Mouse (Mus musculus) stomach, embryonic 15.5 days (tissue): ENCODE data around the gene Tmtc2. TPM values are rescaled to one million over a fixed set of nuclear protein-coding genes. Genes with fewer than 3 reads are reported as not detected.

Experiments
- ATAC-seq: fragments of 200-750 bp; cut with Nextera tagmentation; 2 replicates; pipeline ENCODE4 v1.8.0; 2017; ENCODE audit warnings: low read depth, moderate number of reproducible peaks, moderate TSS enrichment; ENCODE audit not compliant: insufficient read depth, low FRiP score
- H3K27ac ChIP-seq: fragments of 300-500 bp; sonication (generic); 2 replicates; pipeline ENCODE4 v1.5.1; 2015; ENCODE audit warnings: mild to moderate bottlenecking, inconsistent platforms
- H3K27me3 ChIP-seq: fragments of 300-500 bp; sonication (generic); replicated peaks from 2 replicates; pipeline ENCODE4 v1.6.1; 2015; ENCODE audit warnings: inconsistent platforms
- H3K36me3 ChIP-seq: fragments of 300-500 bp; sonication (generic); 2 replicates; pipeline ENCODE4 v1.6.1; 2015; ENCODE audit warnings: inconsistent platforms
- H3K4me1 ChIP-seq: fragments of 300-500 bp; sonication (generic); 2 replicates; pipeline ENCODE4 v1.6.1; 2015; ENCODE audit warnings: inconsistent platforms
- H3K4me2 ChIP-seq: fragments of 300-500 bp; sonication (generic); 2 replicates; pipeline ENCODE4 v1.6.1; 2015; ENCODE audit warnings: mild to moderate bottlenecking, inconsistent platforms
- H3K4me3 ChIP-seq: fragments of 300-500 bp; sonication (generic); replicated peaks from 2 replicates; pipeline ENCODE4 v1.5.1; 2015; ENCODE audit warnings: inconsistent platforms
- H3K9ac ChIP-seq: fragments of 300-500 bp; sonication (generic); 2 replicates; pipeline ENCODE4 v1.6.1; 2015; ENCODE audit warnings: inconsistent platforms
- H3K9me3 ChIP-seq: fragments of 300-500 bp; sonication (generic); 2 replicates; pipeline ENCODE4 v1.6.1; 2016; ENCODE audit warnings: inconsistent platforms
- WGBS: fragments of 180-500 bp; shearing (Covaris S2); methylation state at CpG from one replicate; pipeline ENCODE4 v1.1.7; 2015; 5-methylcytosine and 5-hydroxymethylcytosine counted together
- polyA plus RNA-seq: library from polyadenylated mRNA; unstranded; fragments of >200 nt; fragmentation: Nextera tagmentation; extraction: Ambion mirVana; gene quantifications from 2 replicates; pipeline ENCODE4 v1.2.1, GENCODE M21; 2015

The Tmtc2 gene
- polyA plus RNA-seq, 1 experiment from 2014 or later, result 12.2 TPM

GRCm38 (mm10) chr10:105430232-105430631 lies 144.0 kb downstream of the Tmtc2 start:
- Histone ChIP-seq H3K36me3 (no peaks in the 10 kb centered on the region), H3K4me3 (no peak overlapping the region), H3K27ac (no peak overlapping the region), H3K4me1 (no peaks in the 10 kb centered on the region), H3K9me3 (no peaks in the 10 kb centered on the region), H3K4me2 (no peak overlapping the region), H3K9ac (no peak overlapping the region), H3K27me3 (no peaks in the 10 kb centered on the region)
- WGBS, result 41% methylated on average over 5 of the region's 5 CpGs
- no peak for ATAC-seq

GRCm38 (mm10) chr10:105428080-105428479 lies 146.2 kb downstream of the Tmtc2 start:
- no peak overlapping the region for H3K9ac ChIP-seq
- no peaks in the 10 kb centered on the region for H3K9me3 ChIP-seq
- H3K4me2 ChIP-seq, result no peak overlapping the region
- no peaks in the 10 kb centered on the region for H3K4me1 ChIP-seq
- H3K27ac ChIP-seq, result no peak overlapping the region
- no peak overlapping the region for H3K4me3 ChIP-seq
- no peaks in the 10 kb centered on the region for H3K36me3 ChIP-seq
- ATAC-seq, result no peak
- WGBS, result 61% methylated on average over 5 of the region's 5 CpGs
- H3K27me3 ChIP-seq, result no peaks in the 10 kb centered on the region

GRCm38 (mm10) chr10:105427625-105428024 lies 146.6 kb downstream of the Tmtc2 start:
- no peaks in the 10 kb centered on the region for H3K27me3 ChIP-seq
- no peaks in the 10 kb centered on the region for H3K9me3 ChIP-seq
- H3K4me3 ChIP-seq, result no peak overlapping the region
- H3K27ac ChIP-seq, result no peak overlapping the region
- H3K9ac ChIP-seq, result no peak overlapping the region
- H3K4me1 ChIP-seq, result no peaks in the 10 kb centered on the region
- ATAC-seq, result no peak
- no peak overlapping the region for H3K4me2 ChIP-seq
- H3K36me3 ChIP-seq, result no peaks in the 10 kb centered on the region
- 75% methylated on average over 7 of the region's 7 CpGs for WGBS

- Histone ChIP-seq H3K27me3 (no peaks in the 10 kb centered on the region), H3K36me3 (no peaks in the 10 kb centered on the region), H3K9ac (no peak overlapping the region), H3K27ac (no peak overlapping the region), H3K4me3 (no peak overlapping the region), H3K4me1 (no peaks in the 10 kb centered on the region), H3K4me2 (no peak overlapping the region), H3K9me3 (no peaks in the 10 kb centered on the region)
- 80% methylated on average over 1 of the region's 1 CpGs for WGBS
- ATAC-seq, result no peak
Measured at GRCm38 (mm10) chr10:105425052-105425451, 149.2 kb downstream of the Tmtc2 start.

- H3K4me3 ChIP-seq, result no peak overlapping the region
- H3K27me3 ChIP-seq, result no peaks in the 10 kb centered on the region
- 84% methylated on average over 3 of the region's 3 CpGs for WGBS
- no peak overlapping the region for H3K9ac ChIP-seq
- no peak overlapping the region for H3K4me2 ChIP-seq
- H3K4me1 ChIP-seq, result no peaks in the 10 kb centered on the region
- no peak overlapping the region for H3K27ac ChIP-seq
- no peak for ATAC-seq
- H3K36me3 ChIP-seq, result no peaks in the 10 kb centered on the region
- H3K9me3 ChIP-seq, result no peaks in the 10 kb centered on the region
Measured at GRCm38 (mm10) chr10:105423187-105423586, 151.1 kb downstream of the Tmtc2 start.

- no peaks in the 10 kb centered on the region for H3K36me3 ChIP-seq
- no peak overlapping the region for H3K27ac ChIP-seq
- peak; percentile 82; the same call in 1 of the 2 replicates for ATAC-seq
- no peak overlapping the region for H3K4me3 ChIP-seq
- no peaks in the 10 kb centered on the region for H3K27me3 ChIP-seq
- no peak overlapping the region for H3K4me2 ChIP-seq
- no peaks in the 10 kb centered on the region for H3K9me3 ChIP-seq
- no peaks in the 10 kb centered on the region for H3K4me1 ChIP-seq
- no peak overlapping the region for H3K9ac ChIP-seq
- 79% methylated on average over 15 of the region's 15 CpGs for WGBS
Measured at GRCm38 (mm10) chr10:105417845-105418383, 156.3 kb downstream of the Tmtc2 start.

- Histone ChIP-seq H3K4me3 (no peak overlapping the region), H3K9me3 (no peaks in the 10 kb centered on the region), H3K9ac (no peak overlapping the region), H3K36me3 (no peaks in the 10 kb centered on the region), H3K27ac (no peak overlapping the region), H3K4me2 (no peak overlapping the region), H3K27me3 (no peaks in the 10 kb centered on the region), H3K4me1 (no peaks in the 10 kb centered on the region)
- 79% methylated on average over 4 of the region's 4 CpGs for WGBS
- peak; percentile 90 for ATAC-seq
Measured at GRCm38 (mm10) chr10:105416601-105417000, 157.7 kb downstream of the Tmtc2 start.

- no peak overlapping the region for H3K9ac ChIP-seq
- H3K9me3 ChIP-seq, result no peaks in the 10 kb centered on the region
- H3K4me3 ChIP-seq, result no peak overlapping the region
- no peak for ATAC-seq
- no peak overlapping the region for H3K4me2 ChIP-seq
- no peak overlapping the region for H3K27ac ChIP-seq
- WGBS, result 87% methylated on average over 4 of the region's 4 CpGs
- H3K36me3 ChIP-seq, result no peaks in the 10 kb centered on the region
- H3K4me1 ChIP-seq, result no peaks in the 10 kb centered on the region
- H3K27me3 ChIP-seq, result no peaks in the 10 kb centered on the region
Measured at GRCm38 (mm10) chr10:105405856-105406527, 168.3 kb downstream of the Tmtc2 start.

GRCm38 (mm10) chr10:105403931-105404330 lies 170.3 kb downstream of the Tmtc2 start:
- Histone ChIP-seq H3K4me3 (no peak overlapping the region), H3K4me1 (peaks cover 4% of the 10 kb centered on the region; the same call in 1 of the 2 replicates), H3K9ac (no peak overlapping the region), H3K4me2 (no peak overlapping the region), H3K27ac (no peak overlapping the region), H3K36me3 (no peaks in the 10 kb centered on the region), H3K9me3 (no peaks in the 10 kb centered on the region), H3K27me3 (no peaks in the 10 kb centered on the region)
- ATAC-seq, result no peak
- 59% methylated on average over 3 of the region's 3 CpGs for WGBS

GRCm38 (mm10) chr10:105402481-105402779 lies 171.8 kb downstream of the Tmtc2 start:
- WGBS, result 84% methylated on average over 5 of the region's 5 CpGs

GRCm38 (mm10) chr10:105401754-105402480 lies 172.3 kb downstream of the Tmtc2 start:
- H3K9me3 ChIP-seq, result no peaks in the 10 kb centered on the region
- no peaks in the 10 kb centered on the region for H3K36me3 ChIP-seq
- no peak overlapping the region for H3K4me3 ChIP-seq
- H3K27ac ChIP-seq, result no peak overlapping the region
- no peaks in the 10 kb centered on the region for H3K27me3 ChIP-seq
- ATAC-seq, result no peak
- no peak overlapping the region for H3K9ac ChIP-seq
- no peak overlapping the region for H3K4me2 ChIP-seq
- H3K4me1 ChIP-seq, result peaks cover 4% of the 10 kb centered on the region; the same call in 1 of the 2 replicates
- WGBS, result 86% methylated on average over 11 of the region's 11 CpGs

More at GRCm38 (mm10) chr10:105402481-105402779, 171.8 kb downstream of the Tmtc2 start:
- Histone ChIP-seq H3K27ac (no peak overlapping the region), H3K4me3 (no peak overlapping the region), H3K9ac (no peak overlapping the region), H3K27me3 (no peaks in the 10 kb centered on the region), H3K4me2 (no peak overlapping the region), H3K36me3 (no peaks in the 10 kb centered on the region), H3K4me1 (peaks cover 4% of the 10 kb centered on the region; the same call in 1 of the 2 replicates), H3K9me3 (no peaks in the 10 kb centered on the region)
- no peak for ATAC-seq

GRCm38 (mm10) chr10:105399316-105399715 lies 174.9 kb downstream of the Tmtc2 start:
- Histone ChIP-seq H3K4me2 (no peak overlapping the region), H3K9me3 (no peaks in the 10 kb centered on the region), H3K4me3 (no peak overlapping the region), H3K27ac (no peak overlapping the region), H3K9ac (no peak overlapping the region), H3K4me1 (peaks cover 4% of the 10 kb centered on the region; the same call in 1 of the 2 replicates), H3K36me3 (no peaks in the 10 kb centered on the region), H3K27me3 (no peaks in the 10 kb centered on the region)
- 33% methylated on average over 5 of the region's 5 CpGs for WGBS
- peak; percentile 78 for ATAC-seq
